In the genomic region with DNA sequence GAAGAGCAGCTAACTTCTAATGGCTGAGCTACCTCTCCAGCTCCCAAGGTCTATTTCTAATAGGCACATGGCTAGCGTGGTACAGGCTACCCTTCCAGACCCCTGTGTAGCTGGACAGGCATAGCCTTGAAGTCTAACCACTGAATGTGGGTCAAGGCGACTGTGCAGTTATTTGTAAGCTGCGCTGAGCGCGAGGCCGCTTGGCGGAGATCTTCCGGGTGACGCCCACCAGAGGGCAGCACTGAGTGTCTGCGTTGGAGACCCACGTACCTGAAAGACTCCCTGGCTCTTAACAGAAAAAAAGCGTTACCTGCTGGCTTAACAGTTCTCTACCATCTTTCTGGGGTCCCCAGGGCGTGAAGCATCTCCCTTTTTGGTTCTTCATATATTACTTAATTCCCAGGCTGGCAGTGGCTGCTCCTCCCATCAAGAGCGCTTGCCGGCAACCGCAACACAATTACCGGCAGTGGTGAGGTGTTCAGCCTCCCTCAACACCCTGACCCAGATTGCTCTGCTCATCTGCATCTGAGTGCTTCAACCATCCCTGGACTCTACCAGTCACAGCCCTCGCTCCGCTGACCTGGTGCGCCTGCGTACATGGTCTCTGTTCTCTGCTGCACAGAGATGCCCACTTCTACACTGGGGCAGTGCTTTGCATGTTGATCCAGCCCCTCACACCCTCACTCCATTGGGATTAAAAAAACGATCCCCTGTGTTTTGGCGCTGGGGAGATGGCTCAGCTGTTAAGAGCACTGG, we compare ENCODE assay signal across 8 mouse cellular contexts. TPM values are rescaled to one million over a fixed set of nuclear protein-coding genes. Genes with fewer than 3 reads are reported as not detected.
DNase-seq lines count a peak whose midpoint lies in the region; ATAC-seq and TF ChIP-seq lines count a peak whose summit lies in the region.

No protein-coding gene starts in this region.

- H3K79me2 ChIP-seq in C2C12 (ENCODE audit: control insufficient read depth, insufficient read depth): no peaks in the 10 kb centered on the region

- no peaks in the 10 kb centered on the region for H3K4me1 ChIP-seq in forebrain, embryonic 13.5 days
- no peaks in the 10 kb centered on the region for H3K4me1 ChIP-seq in liver, postnatal 0 days (ENCODE audit: insufficient read depth)

- H3K4me3 ChIP-seq in C2C12 (ENCODE audit: insufficient read depth, poor library complexity, severe bottlenecking): no peak overlapping the region
- peak overlapping the region; percentile 13; the same call in 1 of the 2 replicates for H3K4me3 ChIP-seq in forebrain, embryonic 13.5 days
- 0 out of 2 replicates have a peak overlapping the region, but pooled peaks have one; percentile 10 for H3K4me3 ChIP-seq in liver, postnatal 0 days (ENCODE audit: low read depth, low read length)

- no peak overlapping the region for H3ac ChIP-seq in C2C12 (ENCODE audit: control insufficient read depth, insufficient read length, low read depth)

- H3K27ac ChIP-seq in forebrain, embryonic 13.5 days: no peak overlapping the region
- H3K27ac ChIP-seq in liver, postnatal 0 days (ENCODE audit: low read depth): no peak overlapping the region

- TF ChIP-seq CTCF in C2C12 (IDR thresholded peaks at IDR 0.05; ENCODE audit: control insufficient read depth, insufficient read depth, insufficient read length): peak; percentile 63
- TF ChIP-seq CTCF in liver, postnatal 0 days (IDR thresholded peaks at IDR 0.05; ENCODE audit: low read depth): peak; percentile 91

- 0 out of 2 replicates have a peak, but pooled peaks have one; percentile 50 for ATAC-seq in forebrain, embryonic 13.5 days
- peak; percentile 57 for ATAC-seq in liver, postnatal 0 days
- peak; percentile 51 for ATAC-seq in neutrophil, adult 5-6 weeks (ENCODE audit: extremely low read depth, insufficient number of reproducible peaks, low FRiP score, poor library complexity, severe bottlenecking)

- H3K9ac ChIP-seq in forebrain, embryonic 13.5 days: no peak overlapping the region
- H3K9ac ChIP-seq in liver, postnatal 0 days (replicated peaks): no peak overlapping the region

- H3K4me2 ChIP-seq in forebrain, embryonic 13.5 days: peak overlapping the region; percentile 49
- no peak overlapping the region for H3K4me2 ChIP-seq in liver, postnatal 0 days (ENCODE audit: low read depth, low read length)

- no peaks in the 10 kb centered on the region for H3K79me3 ChIP-seq in C2C12 (ENCODE audit: low read depth)

- intact Hi-C loops in heart, postnatal 10 days (cut with DNase I): loop anchor here (1.0 kb wide), 2 partner anchors 138 to 142 kb away; no protein-coding TSS in a partner anchor

- no peaks in the 10 kb centered on the region for H3K9me3 ChIP-seq in forebrain, embryonic 13.5 days (replicated peaks)
- no peaks in the 10 kb centered on the region for H3K9me3 ChIP-seq in liver, postnatal 0 days (ENCODE audit: low read length)

- WGBS in forebrain, embryonic 13.5 days: 4% methylated on average over 23 of the region's 23 CpGs
- WGBS in liver, postnatal 0 days (ENCODE audit: insufficient replicate concordance): 10% methylated on average over 23 of the region's 23 CpGs

- no peaks in the 10 kb centered on the region for H3K36me3 ChIP-seq in C2C12 (ENCODE audit: control insufficient read depth, insufficient read depth)
- H3K36me3 ChIP-seq in forebrain, embryonic 13.5 days (ENCODE audit: poor library complexity, severe bottlenecking): no peaks in the 10 kb centered on the region
- no peaks in the 10 kb centered on the region for H3K36me3 ChIP-seq in liver, postnatal 0 days (replicated peaks; ENCODE audit: insufficient read depth, low read length)

- DNase-seq in brain, embryonic 18.5 days (ENCODE audit: low read depth, low spot score): peak; percentile 30
- DNase-seq in heart, postnatal 10 days: peak; percentile 80 to 87
- DNase-seq in kidney, postnatal 4 days: peak; percentile 92 to 93
- peak; percentile 84 for DNase-seq in liver, postnatal 0 days
- peak; percentile 94 for DNase-seq in testis, postnatal 10 days (ENCODE audit: low spot score)

- no peak for TF ChIP-seq EP300 in liver, postnatal 0 days (IDR thresholded peaks at IDR 0.05; ENCODE audit: low read depth)

- H3K27me3 ChIP-seq in C2C12 (ENCODE audit: control insufficient read depth, insufficient read depth, insufficient read length): no peaks in the 10 kb centered on the region
- peaks cover 25% of the 10 kb centered on the region for H3K27me3 ChIP-seq in forebrain, embryonic 13.5 days
- H3K27me3 ChIP-seq in liver, postnatal 0 days (ENCODE audit: insufficient read depth, low read length): peaks cover 19% of the 10 kb centered on the region

TF ChIP-seq in C2C12, 6 proteins besides CTCF, POLR2A, EP300 and RAD21:
- no peak for TF ChIP-seq MAX (IDR thresholded peaks at IDR 0.05)

RNA-seq across cellular contexts. Expression of gene Tulp1, which starts 21.3 kb away (rescaled TPM):
- polyA plus RNA-seq in C2C12 (2012; fragmentation: generic; extraction: Trizol): 0.27 TPM
- polyA plus RNA-seq in forebrain, embryonic 13.5 days (2015; fragmentation: Nextera tagmentation; extraction: Ambion mirVana): 1.4 and 1.7 TPM in 2 replicates
- total RNA-seq in heart, postnatal 10 days (2021): under 1 TPM; 0.86 to 0.94 TPM
- 0.18 and 0.33 TPM in 2 replicates for polyA plus RNA-seq in liver, postnatal 0 days (2015; fragmentation: Nextera tagmentation; extraction: Ambion mirVana)
- total RNA-seq in neutrophil, adult 5-6 weeks (2017): not detected in 2 replicates

RNA-seq across cellular contexts. Expression of gene Tead3, which starts 35.7 kb away (rescaled TPM):
- polyA plus RNA-seq in C2C12 (2012; fragmentation: generic; extraction: Trizol): 21.5 TPM
- 2.4 and 2.8 TPM in 2 replicates for polyA plus RNA-seq in forebrain, embryonic 13.5 days (2015; fragmentation: Nextera tagmentation; extraction: Ambion mirVana)
- 10 to 100 TPM; 15.3 to 19.3 TPM for total RNA-seq in heart, postnatal 10 days (2021)
- 0.79 and 1.2 TPM in 2 replicates for polyA plus RNA-seq in liver, postnatal 0 days (2015; fragmentation: Nextera tagmentation; extraction: Ambion mirVana)
- total RNA-seq in neutrophil, adult 5-6 weeks (2017): not detected in 2 replicates

RNA-seq across cellular contexts. Expression of gene Rpl10a, which starts 58.1 kb away (rescaled TPM):
- 3,499 TPM for polyA plus RNA-seq in C2C12 (2012; fragmentation: generic; extraction: Trizol)
- 444 and 501 TPM in 2 replicates for polyA plus RNA-seq in forebrain, embryonic 13.5 days (2015; fragmentation: Nextera tagmentation; extraction: Ambion mirVana)
- 100 to 1,000 TPM; 584 to 595 TPM for total RNA-seq in heart, postnatal 10 days (2021)
- polyA plus RNA-seq in liver, postnatal 0 days (2015; fragmentation: Nextera tagmentation; extraction: Ambion mirVana): 296 and 311 TPM in 2 replicates
- total RNA-seq in neutrophil, adult 5-6 weeks (2017): 433 and 443 TPM in 2 replicates

Comparison
In these comparisons a context has a peak if more than half of its experiments do, and no peak if none do; other contexts are left out.
1. DNase-seq: peak in every context shown above with its lines; median percentile 94 in testis, postnatal 10 days; 92 in kidney, postnatal 4 days; 84 in liver, postnatal 0 days; 84 in heart, postnatal 10 days; 30 in brain, embryonic 18.5 days.